In genomic region chr12:111376826-111377331, GRCm38 (mm10) we compare ENCODE assay signal across 8 mouse cellular contexts. TPM values are rescaled to one million over a fixed set of nuclear protein-coding genes. Genes with fewer than 3 reads are reported as not detected.
A peak's percentile ranks its signal among the peaks of the same experiment; 100 is the strongest.
DNase-seq lines count a peak whose midpoint lies in the region; ATAC-seq and TF ChIP-seq lines count a peak whose summit lies in the region.

No protein-coding gene starts in this region.

- H3K27ac ChIP-seq in forebrain, postnatal 0 days (ENCODE audit: low read depth, low read length) = peak overlapping the region; percentile 96
- H3K27ac ChIP-seq in hindbrain, embryonic 12.5 days = peak overlapping the region; percentile 91
- peak overlapping the region; percentile 87 for H3K27ac ChIP-seq in limb, embryonic 12.5 days
- peak overlapping the region; percentile 97 for H3K27ac ChIP-seq in midbrain, embryonic 10.5 days (replicated peaks)

- ATAC-seq in forebrain, postnatal 0 days = peak; percentile 19
- peak; percentile 36 for ATAC-seq in hindbrain, embryonic 12.5 days (ENCODE audit: low FRiP score)
- peak; percentile 50 for ATAC-seq in limb, embryonic 12.5 days (ENCODE audit: insufficient number of reproducible peaks, insufficient read depth, low FRiP score, low TSS enrichment, low read depth)

- TF ChIP-seq CTCF in forebrain, postnatal 0 days (IDR thresholded peaks at IDR 0.05; ENCODE audit: low read depth) = no peak

- no peaks in the 10 kb centered on the region for H3K36me3 ChIP-seq in forebrain, postnatal 0 days (ENCODE audit: insufficient read depth)
- H3K36me3 ChIP-seq in hindbrain, embryonic 12.5 days = no peaks in the 10 kb centered on the region
- no peaks in the 10 kb centered on the region for H3K36me3 ChIP-seq in limb, embryonic 12.5 days
- H3K36me3 ChIP-seq in midbrain, embryonic 10.5 days = no peaks in the 10 kb centered on the region

- H3K4me2 ChIP-seq in forebrain, postnatal 0 days (ENCODE audit: low read depth) = peak overlapping the region; percentile 90
- peak overlapping the region; percentile 81 for H3K4me2 ChIP-seq in hindbrain, embryonic 12.5 days (replicated peaks)
- H3K4me2 ChIP-seq in limb, embryonic 12.5 days = peak overlapping the region; percentile 96

- H3K9me3 ChIP-seq in forebrain, postnatal 0 days (ENCODE audit: low read length) = no peaks in the 10 kb centered on the region
- no peaks in the 10 kb centered on the region for H3K9me3 ChIP-seq in hindbrain, embryonic 12.5 days (replicated peaks)
- H3K9me3 ChIP-seq in limb, embryonic 12.5 days = no peaks in the 10 kb centered on the region
- H3K9me3 ChIP-seq in midbrain, embryonic 10.5 days (replicated peaks) = no peaks in the 10 kb centered on the region

- no peaks in the 10 kb centered on the region for H3K27me3 ChIP-seq in forebrain, postnatal 0 days (ENCODE audit: insufficient read depth, low read length)
- no peaks in the 10 kb centered on the region for H3K27me3 ChIP-seq in hindbrain, embryonic 12.5 days
- H3K27me3 ChIP-seq in limb, embryonic 12.5 days = no peaks in the 10 kb centered on the region
- H3K27me3 ChIP-seq in midbrain, embryonic 10.5 days (ENCODE audit: low read depth, poor library complexity, severe bottlenecking) = no peaks in the 10 kb centered on the region

- peak overlapping the region; percentile 91 for H3K9ac ChIP-seq in forebrain, postnatal 0 days
- H3K9ac ChIP-seq in hindbrain, embryonic 12.5 days = peak overlapping the region; percentile 88
- H3K9ac ChIP-seq in limb, embryonic 12.5 days (replicated peaks) = peak overlapping the region; percentile 91

- peak overlapping the region; percentile 95 for H3K4me3 ChIP-seq in forebrain, postnatal 0 days (ENCODE audit: low read depth, low read length)
- H3K4me3 ChIP-seq in hindbrain, embryonic 12.5 days = peak overlapping the region; percentile 93
- peak overlapping the region; percentile 96 for H3K4me3 ChIP-seq in limb, embryonic 12.5 days (replicated peaks)
- peak overlapping the region; percentile 98 for H3K4me3 ChIP-seq in midbrain, embryonic 10.5 days

- under 1% methylated on average over 42 of the region's 49 CpGs for WGBS in forebrain, postnatal 0 days
- WGBS in hindbrain, embryonic 12.5 days = under 1% methylated on average over 47 of the region's 49 CpGs
- under 1% methylated on average over 49 of the region's 49 CpGs for WGBS in limb, embryonic 12.5 days
- WGBS in midbrain, embryonic 10.5 days = under 1% methylated on average over 49 of the region's 49 CpGs

- DNase-seq in right cerebral cortex, postnatal 14 days = peak; percentile 46
- DNase-seq in right cerebral cortex, adult 2 months (ENCODE audit: low spot score in 2 of 2) = no peak
- DNase-seq in c-Kit-positive CD71-positive TER-119-negative erythroid progenitor cells, embryonic 14.5 days (ENCODE audit: low read depth) = peak; percentile 6
- peak; percentile 48 for DNase-seq in forebrain, postnatal 0 days
- no peak for DNase-seq in midbrain, embryonic 10.5 days (ENCODE audit: low spot score)
- DNase-seq in natural killer cell, adult 2 months (ENCODE audit: low spot score in 2 of 2) = no peak

- peaks cover 18% of the 10 kb centered on the region for H3K4me1 ChIP-seq in forebrain, postnatal 0 days (ENCODE audit: insufficient read depth)
- peaks cover 31% of the 10 kb centered on the region for H3K4me1 ChIP-seq in hindbrain, embryonic 12.5 days
- peaks cover 21% of the 10 kb centered on the region for H3K4me1 ChIP-seq in limb, embryonic 12.5 days (replicated peaks)
- peaks cover 37% of the 10 kb centered on the region for H3K4me1 ChIP-seq in midbrain, embryonic 10.5 days

RNA-seq across cellular contexts. Expression of gene Cdc42bpb, which starts 0.6 kb away (rescaled TPM):
- total RNA-seq in forebrain, postnatal 0 days (2014; rRNA removed) = 113 and 139 TPM in 2 replicates
- polyA plus RNA-seq in forebrain, postnatal 0 days (2015; fragmentation: Nextera tagmentation; extraction: Ambion mirVana) = 28.0 and 31.1 TPM in 2 replicates
- 43.2 and 44.8 TPM in 2 replicates for polyA plus RNA-seq in hindbrain, embryonic 12.5 days (2016; fragmentation: Nextera tagmentation; extraction: Ambion mirVana)
- 25.6 and 32.1 TPM in 2 replicates for polyA plus RNA-seq in limb, embryonic 12.5 days (2016; fragmentation: Nextera tagmentation; extraction: Ambion mirVana)
- polyA plus RNA-seq in midbrain, embryonic 10.5 days (2016; fragmentation: Nextera tagmentation; extraction: Ambion mirVana) = 31.4 and 32.0 TPM in 2 replicates

RNA-seq across cellular contexts. Expression of gene Lbhd2, which starts 29.7 kb away (rescaled TPM):
- 3.7 and 4.4 TPM in 2 replicates for total RNA-seq in forebrain, postnatal 0 days (2014; rRNA removed)
- 10.5 and 12.9 TPM in 2 replicates for polyA plus RNA-seq in forebrain, postnatal 0 days (2015; fragmentation: Nextera tagmentation; extraction: Ambion mirVana)
- polyA plus RNA-seq in hindbrain, embryonic 12.5 days (2016; fragmentation: Nextera tagmentation; extraction: Ambion mirVana) = 0.45 and 0.74 TPM in 2 replicates
- 4.4 and 6.7 TPM in 2 replicates for polyA plus RNA-seq in limb, embryonic 12.5 days (2016; fragmentation: Nextera tagmentation; extraction: Ambion mirVana)
- polyA plus RNA-seq in midbrain, embryonic 10.5 days (2016; fragmentation: Nextera tagmentation; extraction: Ambion mirVana) = not detected in 2 replicates

RNA-seq across cellular contexts. Expression of gene Exoc3l4, which starts 39.9 kb away (rescaled TPM):
- total RNA-seq in forebrain, postnatal 0 days (2014; rRNA removed) = 2.1 TPM in 2 replicates
- 1.5 and 2.0 TPM in 2 replicates for polyA plus RNA-seq in forebrain, postnatal 0 days (2015; fragmentation: Nextera tagmentation; extraction: Ambion mirVana)
- polyA plus RNA-seq in hindbrain, embryonic 12.5 days (2016; fragmentation: Nextera tagmentation; extraction: Ambion mirVana) = 4.9 and 5.1 TPM in 2 replicates
- polyA plus RNA-seq in limb, embryonic 12.5 days (2016; fragmentation: Nextera tagmentation; extraction: Ambion mirVana) = 5.6 and 7.1 TPM in 2 replicates
- polyA plus RNA-seq in midbrain, embryonic 10.5 days (2016; fragmentation: Nextera tagmentation; extraction: Ambion mirVana) = 3.7 and 4.3 TPM in 2 replicates

Comparison
In these comparisons a context has a peak if more than half of its experiments do, and no peak if none do; other contexts are left out.
1. DNase-seq: peak in right cerebral cortex, postnatal 14 days (single experiment), c-Kit-positive CD71-positive TER-119-negative erythroid progenitor cells, embryonic 14.5 days (single experiment) and forebrain, postnatal 0 days (single experiment); none in right cerebral cortex, adult 2 months (0 of 2), midbrain, embryonic 10.5 days (single experiment) and natural killer cell, adult 2 months (0 of 2).
2. Peak in every context shown above with its lines, with median percentiles within 50 percentile points of each other: ATAC-seq, H3K27ac ChIP-seq, H3K4me2 ChIP-seq, H3K4me3 ChIP-seq and H3K9ac ChIP-seq.